Mouse (Mus musculus) embryonic fibroblast, embryonic 13.5 days (primary cell): ENCODE data around the gene Rapgef1. TPM values are rescaled to one million over a fixed set of nuclear protein-coding genes. Genes with fewer than 3 reads are reported as not detected.
A peak's percentile ranks its signal among the peaks of the same experiment; 100 is the strongest.

Experiments
- H3K27ac ChIP-seq: 2 replicates; pipeline ENCODE4 v1.5.1; 2012; ENCODE audit warnings: low read length, control low read depth, inconsistent platforms; ENCODE audit not compliant: insufficient read depth
- H3K4me1 ChIP-seq: 2 replicates; pipeline ENCODE4 v1.6.1; 2011; ENCODE audit warnings: low read length; ENCODE audit not compliant: control insufficient read depth, insufficient read depth
- H3K4me3 ChIP-seq: 2 replicates; pipeline ENCODE4 v1.5.1; 2011; ENCODE audit warnings: mild to moderate bottlenecking, control low read depth, low read length; ENCODE audit not compliant: insufficient read depth
- CTCF ChIP-seq: IDR thresholded peaks from 2 replicates; pipeline ENCODE4 v1.5.1; 2011; ENCODE audit warnings: mild to moderate bottlenecking, control low read depth, low read length, moderate library complexity, borderline replicate concordance; ENCODE audit not compliant: insufficient read depth
- POLR2A ChIP-seq: IDR thresholded peaks from 2 replicates; pipeline ENCODE4 v1.6.1; 2011; ENCODE audit warnings: low read depth, mild to moderate bottlenecking, control low read depth, low read length, moderate library complexity
- polyA plus RNA-seq: library from polyadenylated mRNA; stranded (reverse); fragments of >200 nt; gene quantifications from 2 replicates; pipeline ENCODE4 v1.2.4, GENCODE M21; 2011; ENCODE audit warnings: low read depth; ENCODE audit not compliant: missing spikeins, insufficient read length

Gene Rapgef1
- polyA plus RNA-seq, 1 experiment: 43.1 TPM

DNA sequence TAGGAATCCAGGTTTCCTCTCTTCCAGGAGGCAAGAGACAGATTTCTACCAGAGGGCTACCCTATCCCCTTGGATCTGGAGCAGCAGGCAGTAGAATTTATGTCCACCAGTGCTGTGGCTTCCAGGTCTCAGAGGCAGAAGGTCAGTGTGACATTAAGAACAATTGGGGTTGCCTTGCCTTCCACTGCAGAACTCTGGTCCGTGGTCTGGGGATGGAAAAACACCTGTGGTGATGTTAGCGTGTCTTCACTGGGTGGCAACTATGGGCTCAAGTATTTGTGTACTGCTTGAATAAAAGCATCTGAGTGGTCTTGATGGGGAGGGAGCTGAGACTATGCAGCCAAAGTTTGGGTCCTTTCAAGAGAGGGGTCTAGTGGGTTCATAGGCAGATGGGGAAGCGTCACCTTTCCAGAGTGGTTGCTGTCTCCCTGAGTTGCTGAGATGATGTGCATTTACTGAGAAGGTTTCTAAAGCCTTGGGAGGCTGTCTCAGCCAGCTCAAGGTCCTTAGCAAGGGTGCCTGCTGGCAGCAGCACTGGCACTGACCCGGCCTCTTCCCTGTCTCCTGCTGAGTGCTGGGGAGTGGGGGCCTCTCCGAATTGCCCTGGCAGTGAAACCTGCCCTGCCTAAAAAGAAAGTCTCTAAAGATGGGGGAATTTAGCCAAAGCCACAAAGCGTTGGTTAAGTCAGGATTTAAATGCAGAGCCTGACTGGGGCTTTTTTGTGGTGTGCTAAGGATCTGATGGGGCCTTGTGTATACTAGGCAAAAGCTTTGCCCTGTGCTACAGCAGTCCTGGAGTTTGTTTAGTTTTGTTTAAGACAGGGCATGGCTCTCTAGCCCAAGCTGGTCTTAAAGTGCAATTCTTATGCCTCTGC, 60.4 kb downstream of the Rapgef1 start:
- TF ChIP-seq POLR2A: no peak
- no peak for TF ChIP-seq CTCF
- Histone ChIP-seq H3K4me3 (no peak overlapping the region), H3K27ac (no peak overlapping the region), H3K4me1 (no peaks in the 10 kb centered on the region)

DNA sequence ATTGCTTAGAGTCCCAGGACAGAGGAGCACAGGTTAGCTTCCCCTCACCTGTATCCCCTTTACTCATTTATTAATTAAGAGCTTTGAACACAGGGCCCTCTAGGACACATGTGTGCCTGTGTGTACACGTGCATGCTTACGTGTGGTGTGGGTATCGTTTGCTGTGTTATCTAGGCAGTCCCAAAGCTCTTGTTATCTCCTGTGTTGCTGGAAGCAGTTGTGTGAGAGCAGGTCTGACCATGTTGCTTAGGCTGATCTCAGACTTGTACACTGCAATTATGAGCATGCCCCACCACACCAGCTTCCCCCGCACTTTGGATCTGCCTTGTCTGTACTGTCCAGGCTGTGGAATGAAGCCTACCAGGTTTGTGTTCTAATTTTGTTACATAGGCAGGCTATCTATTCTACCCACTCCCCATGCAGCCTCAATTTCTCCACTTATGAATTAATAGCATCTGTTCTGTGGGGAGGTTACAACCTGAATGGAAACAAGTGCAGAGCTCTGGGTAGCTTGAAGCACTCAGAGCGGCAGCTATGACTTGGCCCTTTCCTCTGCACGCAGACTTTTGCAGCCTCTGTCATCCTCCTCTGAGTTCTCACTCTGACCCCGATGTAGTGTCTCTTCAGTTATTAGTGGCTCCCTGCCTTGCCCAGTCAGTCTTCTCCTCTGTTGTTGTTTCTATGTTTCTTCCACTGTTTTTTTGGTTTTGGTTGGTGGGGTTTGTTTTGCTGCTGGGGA, 63.9 kb downstream of the Rapgef1 start:
- Histone ChIP-seq H3K4me3 (no peak overlapping the region), H3K4me1 (no peaks in the 10 kb centered on the region), H3K27ac (no peak overlapping the region)
- TF ChIP-seq POLR2A (no peak), CTCF (no peak)

DNA sequence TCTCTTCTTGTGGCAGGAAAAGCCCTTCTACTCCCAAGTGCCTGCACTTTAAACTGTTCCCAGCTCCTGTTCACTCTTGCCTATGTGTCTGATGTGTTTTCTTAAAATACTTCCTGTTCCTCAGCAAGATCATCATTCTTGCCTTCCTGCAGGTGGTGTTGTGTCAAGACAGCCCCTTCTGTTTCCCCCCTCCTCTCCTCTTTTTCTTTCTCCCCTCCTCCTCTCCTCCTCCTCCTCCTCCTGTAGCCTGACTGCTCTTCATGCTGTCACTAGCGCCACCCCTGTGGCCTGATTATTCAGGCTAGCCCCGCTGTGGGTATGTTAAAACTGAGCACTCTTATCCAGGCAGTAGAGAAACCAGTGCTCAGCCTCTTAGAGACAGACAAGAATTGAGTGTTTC, 65.0 kb downstream of the Rapgef1 start:
- Histone ChIP-seq H3K27ac (no peak overlapping the region), H3K4me1 (no peaks in the 10 kb centered on the region), H3K4me3 (no peak overlapping the region)
- TF ChIP-seq CTCF: no peak
- no peak for TF ChIP-seq POLR2A

DNA sequence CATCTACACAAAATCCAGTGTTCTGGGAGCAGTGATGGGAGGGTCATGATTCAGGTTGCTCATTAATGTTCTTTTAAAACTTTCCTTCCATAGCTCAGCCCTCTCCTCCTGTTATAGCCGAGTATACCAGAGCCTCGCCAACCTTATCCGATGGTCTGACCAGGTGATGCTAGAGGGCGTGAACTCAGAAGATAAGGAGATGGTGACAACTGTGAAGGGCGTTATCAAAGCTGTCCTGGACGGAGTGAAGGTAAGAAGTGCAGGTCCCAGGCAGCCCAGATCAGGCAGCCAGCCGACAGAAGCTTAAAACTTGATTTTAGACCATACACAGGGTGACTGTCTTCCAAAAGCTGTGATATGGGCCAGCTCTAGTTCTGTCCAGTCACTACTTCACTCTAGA, 69.5 kb downstream of the Rapgef1 start:
- no peak overlapping the region for H3K27ac ChIP-seq
- TF ChIP-seq CTCF: no peak
- no peak for TF ChIP-seq POLR2A
- H3K4me3 ChIP-seq: no peak overlapping the region
- peaks cover 9% of the 10 kb centered on the region for H3K4me1 ChIP-seq

DNA sequence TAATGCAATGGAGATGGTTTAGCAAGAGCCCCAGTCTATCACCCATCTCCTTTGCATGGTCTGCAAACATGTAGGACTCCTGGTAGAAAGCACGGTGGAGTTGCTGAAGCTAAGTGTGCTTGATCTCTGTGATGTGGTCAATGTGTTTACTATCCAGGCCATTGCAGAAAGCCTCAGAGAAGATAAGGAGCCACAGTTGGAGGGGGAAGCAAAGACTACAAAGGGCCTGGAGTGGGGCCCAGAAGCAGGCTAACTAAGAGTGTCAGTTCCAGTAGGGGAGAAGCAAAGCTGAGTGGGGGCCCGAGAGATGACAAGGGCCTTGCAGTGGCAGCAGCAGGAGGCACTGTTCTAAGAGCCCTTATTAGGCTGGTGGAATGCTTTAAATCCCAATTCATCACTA, 70.0 kb downstream of the Rapgef1 start:
- no peak for TF ChIP-seq POLR2A
- TF ChIP-seq CTCF: no peak
- Histone ChIP-seq H3K4me3 (no peak overlapping the region), H3K27ac (no peak overlapping the region), H3K4me1 (peaks cover 9% of the 10 kb centered on the region)

DNA sequence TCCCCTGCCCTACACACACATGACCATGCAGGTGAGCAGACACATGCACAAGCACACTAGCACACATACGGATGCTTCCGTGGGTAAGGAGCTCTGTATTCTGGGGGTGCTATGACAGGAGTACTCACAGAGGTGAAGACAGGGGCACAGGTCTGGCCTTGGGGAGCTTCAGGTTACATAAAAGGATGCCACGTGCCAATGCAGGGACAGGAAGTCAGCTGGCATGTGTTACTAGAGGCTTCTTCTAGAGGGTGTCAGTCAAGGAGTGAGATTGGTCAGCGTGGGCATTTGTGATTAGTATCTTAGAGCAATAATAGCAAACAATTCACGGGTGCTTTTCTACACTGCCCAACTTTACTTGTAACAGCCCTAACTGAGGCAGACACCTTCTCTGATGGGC, 71.5 kb downstream of the Rapgef1 start:
- Histone ChIP-seq H3K4me3 (no peak overlapping the region), H3K27ac (peak overlapping the region; percentile 49), H3K4me1 (peaks cover 9% of the 10 kb centered on the region)
- TF ChIP-seq POLR2A (no peak), CTCF (no peak)

DNA sequence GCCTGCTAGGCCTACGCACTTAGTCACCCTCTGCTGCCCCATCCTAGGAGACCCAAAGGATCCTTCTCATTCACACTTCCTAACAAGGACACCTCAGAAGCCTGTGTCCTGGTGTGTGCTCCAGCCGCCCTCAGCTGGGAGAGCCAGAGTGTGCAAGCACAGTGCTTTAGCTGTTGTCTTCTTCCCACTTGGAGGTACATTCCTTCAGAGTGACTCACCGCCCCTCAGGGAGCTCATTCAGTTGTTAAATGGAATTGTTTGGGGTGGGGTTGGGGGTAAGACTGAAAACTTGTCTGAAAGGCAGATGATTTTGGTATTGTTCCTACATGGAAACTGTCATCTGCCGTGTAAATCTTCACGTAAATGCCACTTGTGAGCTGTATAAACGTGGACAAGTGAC, 72.0 kb downstream of the Rapgef1 start:
- TF ChIP-seq CTCF (peak; percentile 39; the same call in 1 of the 2 replicates), POLR2A (no peak)
- Histone ChIP-seq H3K4me1 (peaks cover 9% of the 10 kb centered on the region), H3K27ac (peak overlapping the region; percentile 58), H3K4me3 (no peak overlapping the region)

DNA sequence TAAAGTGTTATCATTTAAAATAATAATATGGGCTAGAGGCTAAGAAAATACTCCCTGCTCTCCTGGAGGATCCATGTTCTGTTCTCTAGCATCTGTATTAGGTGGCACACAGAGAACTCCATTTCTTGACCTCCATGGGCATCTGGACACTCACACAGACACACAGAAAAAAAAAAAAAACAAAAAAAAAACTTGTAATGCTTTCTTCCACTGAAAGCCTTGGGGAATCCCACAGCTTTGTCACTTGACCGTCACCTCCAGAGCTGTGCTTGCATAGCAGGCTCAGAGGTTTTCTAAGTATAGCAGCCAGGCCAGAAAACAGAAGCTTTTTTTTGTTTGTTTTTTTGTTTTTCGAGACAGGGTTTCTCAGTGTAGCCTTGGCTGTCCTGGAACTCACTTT, 72.7 kb downstream of the Rapgef1 start:
- TF ChIP-seq CTCF: no peak
- no peak for TF ChIP-seq POLR2A
- Histone ChIP-seq H3K27ac (peak overlapping the region; percentile 58), H3K4me1 (peaks cover 9% of the 10 kb centered on the region), H3K4me3 (no peak overlapping the region)

DNA sequence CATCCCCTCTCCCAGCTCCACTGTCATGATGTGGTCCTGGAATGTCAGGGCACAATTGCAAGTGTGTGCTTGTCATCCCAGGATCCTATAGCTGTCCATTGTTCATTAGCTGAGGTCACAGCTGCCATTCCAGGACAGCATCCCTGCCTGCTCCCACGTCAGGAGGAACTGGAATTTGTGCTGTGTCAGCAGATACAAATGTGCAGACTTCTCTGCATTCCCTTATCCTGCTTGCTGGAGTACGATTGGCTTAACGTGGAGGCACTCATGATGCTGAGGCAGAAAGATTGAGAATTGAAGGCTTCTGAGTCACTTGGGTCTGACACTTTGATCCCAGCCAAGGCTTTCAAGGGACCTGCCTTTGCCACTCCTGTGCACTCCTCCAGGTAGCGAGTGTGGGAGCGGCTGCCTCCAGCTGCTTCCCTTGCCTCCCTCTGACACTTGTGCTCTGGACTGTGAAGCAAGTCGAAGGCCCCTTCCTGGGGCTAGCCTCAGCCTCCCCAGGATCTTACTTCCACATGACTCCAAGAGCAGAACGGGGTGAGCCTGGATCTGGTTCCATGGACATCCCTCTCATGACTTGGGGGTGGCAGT, 76.8 kb downstream of the Rapgef1 start:
- TF ChIP-seq CTCF (no peak), POLR2A (no peak)
- Histone ChIP-seq H3K4me3 (no peak overlapping the region), H3K4me1 (peaks cover 4% of the 10 kb centered on the region), H3K27ac (no peak overlapping the region)
